19 mouse cellular contexts compared by ENCODE assay signal in genomic region chr14:119061811-119062210, GRCm38 (mm10). TPM values are rescaled to one million over a fixed set of nuclear protein-coding genes. Genes with fewer than 3 reads are reported as not detected.
A peak's percentile ranks its signal among the peaks of the same experiment; 100 is the strongest.
DNase-seq lines count a peak whose midpoint lies in the region; ATAC-seq lines count a peak whose summit lies in the region.
"Had no signal": no experiment of that assay in that cellular context is flagged by ENCODE, and none has a peak within 500 bp of the region (broad histone marks: within the 10 kb centered on the region; RNA-seq: fewer than 3 reads in every experiment).

No protein-coding gene starts in this region.

- no peak overlapping the region for H3K27ac ChIP-seq in heart, embryonic 12.5 days (ENCODE audit: poor library complexity, severe bottlenecking)

- H3K27me3 ChIP-seq in heart, embryonic 12.5 days (replicated peaks): no peaks in the 10 kb centered on the region
- H3K27me3 ChIP-seq: CH12.LX, Patski had no signal

- DNase-seq in frontal cortex, postnatal 14 days (ENCODE audit: low spot score in 2 of 2): no peak
- DNase-seq in heart, adult 11 months: peak; percentile 57
- DNase-seq: adrenal gland, adult 2 months; adrenal gland, adult 8-10 months; adrenal gland, postnatal 10 days; adrenal gland, postnatal 14 days; adrenal gland, postnatal 25 days; adrenal gland, postnatal 36 days; B cell, adult 2 months; cerebellum, adult 11 months; cerebellum, adult 11-12 months; cerebellum, adult 18-20 months had no signal

- H3K36me3 ChIP-seq in heart, embryonic 12.5 days: peaks cover 21% of the 10 kb centered on the region
- H3K36me3 ChIP-seq: G1E had no signal

- peak; percentile 57; the same call in 1 of the 2 replicates for ATAC-seq in frontal cortex, adult (ENCODE audit: low TSS enrichment)
- ATAC-seq in heart, embryonic 12.5 days (ENCODE audit: insufficient number of reproducible peaks, low FRiP score): no peak
- ATAC-seq: activated CD4-positive, CD25-positive, alpha-beta regulatory T cell, adult 4 months; CD4-positive, CD25-positive, alpha-beta regulatory T cell, adult 4 months; Patski had no signal

- H3K9me3 ChIP-seq in heart, embryonic 12.5 days (replicated peaks): no peaks in the 10 kb centered on the region
- H3K9me3 ChIP-seq: G1E had no signal

- H3K4me3 ChIP-seq in heart, embryonic 12.5 days: no peak overlapping the region

- no peak overlapping the region for H3K9ac ChIP-seq in heart, embryonic 12.5 days

- WGBS in heart, embryonic 12.5 days: 60% methylated on average over 1 of the region's 1 CpGs

- H3K4me2 ChIP-seq in heart, embryonic 12.5 days: no peak overlapping the region

- no peaks in the 10 kb centered on the region for H3K4me1 ChIP-seq in heart, embryonic 12.5 days (replicated peaks)

RNA-seq across cellular contexts. Expression of gene Uggt2, which starts 37.4 kb away (rescaled TPM):
- polyA plus RNA-seq in heart, embryonic 12.5 days (2016; fragmentation: Nextera tagmentation; extraction: Ambion mirVana): 11.3 and 12.7 TPM in 2 replicates
- polyA plus RNA-seq: G1E had no signal
